Mouse (Mus musculus): ENCODE data around the gene Mmp9.

DNA sequence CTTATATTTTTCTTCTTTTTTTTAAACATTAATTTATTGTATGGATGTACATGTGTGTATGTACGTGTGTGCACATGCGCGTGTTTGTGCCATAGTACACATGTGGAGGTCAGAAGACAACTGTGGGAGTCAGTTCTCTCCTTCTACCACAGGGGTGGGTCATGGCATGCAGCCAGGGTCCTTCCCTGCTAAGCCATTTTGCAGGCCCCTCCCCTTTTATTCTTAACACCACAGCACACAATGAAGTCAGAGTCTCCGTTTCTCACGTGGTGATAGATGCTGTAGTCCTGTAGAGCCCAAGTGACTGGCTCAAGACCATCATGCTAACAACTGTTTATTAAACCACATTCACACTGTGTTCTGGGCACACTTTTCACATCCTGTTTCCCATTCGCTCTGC lies 45.4 kb downstream of the Mmp9 start:
- TF ChIP-seq GATA1 (IDR thresholded peaks at IDR 0.05; ENCODE audit: borderline replicate concordance, low read length), result no peak
- TF ChIP-seq FLI1 (IDR thresholded peaks at IDR 0.05; ENCODE audit: low read length), result no peak
